Mouse (Mus musculus) forebrain, embryonic 15.5 days (tissue): Measurements from ENCODE around the gene Atp2b2. TPM values are rescaled to one million over a fixed set of nuclear protein-coding genes. Genes with fewer than 3 reads are reported as not detected.

Experiments
- ATAC-seq: fragments of 200-750 bp; cut with Nextera tagmentation; replicated peaks from 2 replicates; pipeline ENCODE4 v1.8.0; 2017; ENCODE audit warnings: mild to moderate bottlenecking, moderate TSS enrichment, moderate library complexity
- H3K27ac ChIP-seq: fragments of 300-500 bp; sonication (generic); replicated peaks from 2 replicates; pipeline ENCODE4 v1.5.1; 2015; ENCODE audit warnings: mild to moderate bottlenecking, inconsistent platforms
- H3K27me3 ChIP-seq: fragments of 300-500 bp; sonication (generic); 2 replicates; pipeline ENCODE4 v1.6.1; 2015; ENCODE audit warnings: inconsistent platforms
- H3K36me3 ChIP-seq: fragments of 300-500 bp; sonication (generic); 2 replicates; pipeline ENCODE4 v1.6.1; 2015; ENCODE audit warnings: mild to moderate bottlenecking, inconsistent platforms
- H3K4me1 ChIP-seq: fragments of 300-500 bp; sonication (generic); 2 replicates; pipeline ENCODE4 v1.6.1; 2015; ENCODE audit warnings: inconsistent platforms
- H3K4me2 ChIP-seq: fragments of 300-500 bp; sonication (generic); replicated peaks from 2 replicates; pipeline ENCODE4 v1.6.1; 2015; ENCODE audit warnings: mild to moderate bottlenecking, inconsistent platforms
- H3K4me3 ChIP-seq: fragments of 300-500 bp; sonication (generic); 2 replicates; pipeline ENCODE4 v1.5.1; 2015; ENCODE audit warnings: mild to moderate bottlenecking, inconsistent platforms
- H3K9ac ChIP-seq: fragments of 300-500 bp; sonication (generic); replicated peaks from 2 replicates; pipeline ENCODE4 v1.6.1; 2015; ENCODE audit warnings: mild to moderate bottlenecking, inconsistent platforms
- H3K9me3 ChIP-seq: fragments of 300-500 bp; sonication (generic); 2 replicates; pipeline ENCODE4 v1.6.1; 2016; ENCODE audit warnings: inconsistent platforms
- WGBS: fragments of 180-500 bp; shearing (Covaris S2); methylation state at CpG from one replicate; pipeline ENCODE4 v1.1.7; 2015; ENCODE audit warnings: mixed read lengths; 5-methylcytosine and 5-hydroxymethylcytosine counted together
- polyA plus RNA-seq: library from polyadenylated mRNA; unstranded; fragments of >200 nt; fragmentation: Nextera tagmentation; extraction: Ambion mirVana; gene quantifications from 2 replicates; pipeline ENCODE4 v1.2.1, GENCODE M21; 2015

Gene Atp2b2
- polyA plus RNA-seq, 1 experiment from 2014 or later, result 28.8 TPM

- no peak overlapping the region for H3K4me2 ChIP-seq
- peaks cover 66% of the 10 kb centered on the region for H3K4me1 ChIP-seq
- ATAC-seq, result no peak
These were observed 182.2 kb downstream of the Atp2b2 start for GRCm38 (mm10) chr6:113860023-113860734.

GRCm38 (mm10) chr6:113858317-113858716, 184.1 kb downstream of the Atp2b2 start:
- ATAC-seq, result no peak
- Histone ChIP-seq H3K9ac (no peak overlapping the region), H3K4me1 (peaks cover 78% of the 10 kb centered on the region), H3K4me2 (no peak overlapping the region), H3K4me3 (no peak overlapping the region), H3K36me3 (no peaks in the 10 kb centered on the region), H3K27ac (peak overlapping the region; percentile 90), H3K27me3 (no peaks in the 10 kb centered on the region), H3K9me3 (no peaks in the 10 kb centered on the region)
- WGBS, result 68% methylated on average over 9 of the region's 9 CpGs

More at GRCm38 (mm10) chr6:113860023-113860734, 182.2 kb downstream of the Atp2b2 start:
- 58% methylated on average over 9 of the region's 9 CpGs for WGBS
- Histone ChIP-seq H3K27me3 (no peaks in the 10 kb centered on the region), H3K27ac (peak overlapping the region; percentile 95), H3K4me3 (no peak overlapping the region), H3K36me3 (no peaks in the 10 kb centered on the region), H3K9me3 (no peaks in the 10 kb centered on the region), H3K9ac (peak overlapping the region; percentile 22; the same call in 1 of the 2 replicates)

- Histone ChIP-seq H3K4me1 (peaks cover 81% of the 10 kb centered on the region), H3K36me3 (no peaks in the 10 kb centered on the region), H3K4me2 (no peak overlapping the region), H3K9ac (no peak overlapping the region), H3K4me3 (no peak overlapping the region), H3K27me3 (no peaks in the 10 kb centered on the region), H3K9me3 (no peaks in the 10 kb centered on the region), H3K27ac (peak overlapping the region; percentile 90)
- peak; percentile 3 for ATAC-seq
- 48% methylated on average over 2 of the region's 2 CpGs for WGBS
These were observed 185.0 kb downstream of the Atp2b2 start for GRCm38 (mm10) chr6:113857310-113857873.

GRCm38 (mm10) chr6:113856790-113857189, 185.6 kb downstream of the Atp2b2 start:
- 48% methylated on average over 15 of the region's 15 CpGs for WGBS
- no peak overlapping the region for H3K9ac ChIP-seq
- H3K4me3 ChIP-seq, result no peak overlapping the region
- no peak overlapping the region for H3K4me2 ChIP-seq
- peak; percentile 85 for ATAC-seq
- no peaks in the 10 kb centered on the region for H3K27me3 ChIP-seq
- no peaks in the 10 kb centered on the region for H3K9me3 ChIP-seq
- H3K4me1 ChIP-seq, result peaks cover 79% of the 10 kb centered on the region
- peak overlapping the region; percentile 90 for H3K27ac ChIP-seq
- H3K36me3 ChIP-seq, result no peaks in the 10 kb centered on the region

GRCm38 (mm10) chr6:113856095-113856646, 186.2 kb downstream of the Atp2b2 start:
- Histone ChIP-seq H3K4me1 (peaks cover 77% of the 10 kb centered on the region), H3K27me3 (no peaks in the 10 kb centered on the region), H3K27ac (peak overlapping the region; percentile 90), H3K9ac (no peak overlapping the region), H3K9me3 (no peaks in the 10 kb centered on the region), H3K36me3 (no peaks in the 10 kb centered on the region), H3K4me2 (no peak overlapping the region), H3K4me3 (no peak overlapping the region)
- 81% methylated on average over 1 of the region's 1 CpGs for WGBS
- ATAC-seq, result no peak

- ATAC-seq, result no peak; the same call in 1 of the 2 replicates
- H3K4me2 ChIP-seq, result no peak overlapping the region
- no peaks in the 10 kb centered on the region for H3K36me3 ChIP-seq
- no peak overlapping the region for H3K9ac ChIP-seq
- H3K4me3 ChIP-seq, result no peak overlapping the region
- peak overlapping the region; percentile 90 for H3K27ac ChIP-seq
- H3K9me3 ChIP-seq, result no peaks in the 10 kb centered on the region
- peaks cover 71% of the 10 kb centered on the region for H3K4me1 ChIP-seq
- no peaks in the 10 kb centered on the region for H3K27me3 ChIP-seq
These were observed 186.8 kb downstream of the Atp2b2 start for GRCm38 (mm10) chr6:113855581-113855980.

- Histone ChIP-seq H3K36me3 (no peaks in the 10 kb centered on the region), H3K9ac (no peak overlapping the region), H3K27me3 (no peaks in the 10 kb centered on the region), H3K9me3 (no peaks in the 10 kb centered on the region), H3K4me1 (peaks cover 54% of the 10 kb centered on the region), H3K4me3 (no peak overlapping the region), H3K4me2 (no peak overlapping the region), H3K27ac (0 out of 2 replicates have a peak overlapping the region, but pooled peaks have one; percentile 12)
- ATAC-seq, result no peak
- 7% methylated on average over 3 of the region's 3 CpGs for WGBS
These were observed 190.1 kb downstream of the Atp2b2 start for GRCm38 (mm10) chr6:113852318-113852717.

- WGBS, result 80% methylated on average over 3 of the region's 3 CpGs
- Histone ChIP-seq H3K4me1 (peaks cover 30% of the 10 kb centered on the region), H3K27ac (0 out of 2 replicates have a peak overlapping the region, but pooled peaks have one; percentile 74), H3K27me3 (no peaks in the 10 kb centered on the region), H3K9me3 (no peaks in the 10 kb centered on the region), H3K4me2 (no peak overlapping the region), H3K36me3 (no peaks in the 10 kb centered on the region), H3K9ac (no peak overlapping the region), H3K4me3 (no peak overlapping the region)
- no peak for ATAC-seq
These were observed 192.6 kb downstream of the Atp2b2 start for GRCm38 (mm10) chr6:113849819-113850218.

- H3K4me2 ChIP-seq, result no peak overlapping the region
- no peaks in the 10 kb centered on the region for H3K27me3 ChIP-seq
- no peaks in the 10 kb centered on the region for H3K36me3 ChIP-seq
- no peak overlapping the region for H3K4me3 ChIP-seq
- H3K9me3 ChIP-seq, result no peaks in the 10 kb centered on the region
- ATAC-seq, result no peak
- H3K4me1 ChIP-seq, result peaks cover 20% of the 10 kb centered on the region; the same call in 1 of the 2 replicates
- H3K27ac ChIP-seq, result peak overlapping the region; percentile 74
- WGBS, result 56% methylated on average over 2 of the region's 2 CpGs
- H3K9ac ChIP-seq, result no peak overlapping the region
These were observed 193.8 kb downstream of the Atp2b2 start for GRCm38 (mm10) chr6:113848655-113849054.

GRCm38 (mm10) chr6:113847092-113847491, 195.3 kb downstream of the Atp2b2 start:
- no peak for ATAC-seq
- Histone ChIP-seq H3K9ac (no peak overlapping the region), H3K9me3 (no peaks in the 10 kb centered on the region), H3K27me3 (no peaks in the 10 kb centered on the region), H3K4me1 (peaks cover 17% of the 10 kb centered on the region; the same call in 1 of the 2 replicates), H3K36me3 (0 out of 2 replicates have a peak, but pooled peaks cover under 1% of the 10 kb centered on the region), H3K27ac (no peak overlapping the region), H3K4me3 (no peak overlapping the region), H3K4me2 (no peak overlapping the region)
- 87% methylated on average over 2 of the region's 2 CpGs for WGBS

GRCm38 (mm10) chr6:113843248-113843647, 199.2 kb downstream of the Atp2b2 start:
- WGBS, result 6% methylated on average over 3 of the region's 3 CpGs
- H3K4me2 ChIP-seq, result no peak overlapping the region
- H3K27ac ChIP-seq, result no peak overlapping the region
- H3K4me1 ChIP-seq, result peaks cover under 1% of the 10 kb centered on the region; the same call in 1 of the 2 replicates
- H3K9me3 ChIP-seq, result no peaks in the 10 kb centered on the region
- no peaks in the 10 kb centered on the region for H3K27me3 ChIP-seq
- H3K9ac ChIP-seq, result no peak overlapping the region
- H3K4me3 ChIP-seq, result no peak overlapping the region
- ATAC-seq, result no peak
- peaks cover 8% of the 10 kb centered on the region; the same call in 1 of the 2 replicates for H3K36me3 ChIP-seq

GRCm38 (mm10) chr6:113838493-113838892, 203.9 kb downstream of the Atp2b2 start:
- no peaks in the 10 kb centered on the region for H3K4me1 ChIP-seq
- no peak overlapping the region for H3K4me2 ChIP-seq
- H3K36me3 ChIP-seq, result peaks cover 8% of the 10 kb centered on the region; the same call in 1 of the 2 replicates
- no peak overlapping the region for H3K27ac ChIP-seq
- H3K27me3 ChIP-seq, result no peaks in the 10 kb centered on the region
- no peak overlapping the region for H3K9ac ChIP-seq
- WGBS, result 52% methylated on average over 1 of the region's 1 CpGs
- no peak for ATAC-seq
- no peaks in the 10 kb centered on the region for H3K9me3 ChIP-seq
- H3K4me3 ChIP-seq, result no peak overlapping the region
